Mouse (Mus musculus) cerebral cortex, adult 2 months (tissue): ENCODE results near the gene Mapk8ip1.

Experiments used
- WGBS: fragments of 180-500 bp; shearing (Covaris S2); methylation state at CpG from one replicate; pipeline ENCODE4 v1.1.7; 2018; 5-methylcytosine and 5-hydroxymethylcytosine counted together

Mapk8ip1 gene

DNA sequence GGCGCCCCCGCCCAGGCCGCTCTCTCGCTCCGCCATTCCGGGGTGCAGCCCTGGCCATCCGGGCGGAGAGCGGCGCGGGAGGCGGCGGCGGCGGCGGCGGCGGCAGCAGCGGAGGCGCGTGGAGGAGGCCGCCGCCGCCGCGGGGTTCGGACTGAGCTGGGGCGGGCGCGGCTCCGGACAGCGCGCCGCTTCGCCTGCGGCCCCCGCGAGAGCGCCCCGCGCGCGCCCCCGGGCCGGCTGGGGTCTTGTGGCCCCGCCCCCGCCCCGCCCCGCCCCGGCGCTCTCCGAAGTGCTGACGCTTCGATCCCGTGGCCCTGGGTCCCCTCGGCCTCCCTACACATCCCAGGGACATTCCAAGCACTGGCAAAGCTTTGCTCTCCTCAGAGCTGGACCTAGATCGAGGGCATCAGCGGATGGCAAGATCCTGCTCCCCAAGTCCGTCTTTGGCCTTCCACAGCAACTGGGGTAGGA is at the start of gene Mapk8ip1:
Gene Mapk8ip1, minus strand, starts transcription at position 173 of the 471 bp plus-strand sequence.
- 3% methylated on average over 59 of the region's 59 CpGs for WGBS

GRCm38 (mm10) chr2:92447121-92447740 is 46.2 kb upstream of the Mapk8ip1 start:
- 70% methylated on average over 7 of the region's 7 CpGs for WGBS

GRCm38 (mm10) chr2:92446656-92447055 is 45.6 kb upstream of the Mapk8ip1 start:
- 48% methylated on average over 8 of the region's 8 CpGs for WGBS

DNA sequence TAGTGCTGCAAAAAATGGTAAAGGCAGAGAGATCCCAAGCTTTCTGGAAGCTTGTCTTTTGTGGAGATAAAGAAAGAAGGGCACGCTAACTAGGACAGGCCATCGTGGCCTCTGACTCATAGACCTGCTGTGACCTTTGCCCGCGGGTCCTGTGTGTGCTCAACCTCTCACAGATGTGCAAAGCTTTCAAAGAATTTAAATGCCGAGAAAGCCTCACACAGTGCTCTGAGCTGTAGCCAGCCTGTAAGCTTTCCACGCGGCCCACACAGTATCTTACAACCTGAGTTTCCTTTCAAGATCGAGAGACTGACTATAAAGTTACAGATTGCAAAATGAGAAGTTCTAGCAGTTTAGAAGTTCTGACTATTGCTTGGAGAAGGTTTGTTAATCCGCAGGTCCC is 44.8 kb upstream of the Mapk8ip1 start:
- WGBS = 48% methylated on average over 9 of the region's 9 CpGs

GRCm38 (mm10) chr2:92444376-92444775 is 43.3 kb upstream of the Mapk8ip1 start:
- WGBS = 51% methylated on average over 4 of the region's 4 CpGs

GRCm38 (mm10) chr2:92443313-92443712 is 42.2 kb upstream of the Mapk8ip1 start:
- 85% methylated on average over 4 of the region's 4 CpGs for WGBS

- WGBS = 41% methylated on average over 12 of the region's 12 CpGs
These were observed 41.4 kb upstream of the Mapk8ip1 start for GRCm38 (mm10) chr2:92442419-92443001.

DNA sequence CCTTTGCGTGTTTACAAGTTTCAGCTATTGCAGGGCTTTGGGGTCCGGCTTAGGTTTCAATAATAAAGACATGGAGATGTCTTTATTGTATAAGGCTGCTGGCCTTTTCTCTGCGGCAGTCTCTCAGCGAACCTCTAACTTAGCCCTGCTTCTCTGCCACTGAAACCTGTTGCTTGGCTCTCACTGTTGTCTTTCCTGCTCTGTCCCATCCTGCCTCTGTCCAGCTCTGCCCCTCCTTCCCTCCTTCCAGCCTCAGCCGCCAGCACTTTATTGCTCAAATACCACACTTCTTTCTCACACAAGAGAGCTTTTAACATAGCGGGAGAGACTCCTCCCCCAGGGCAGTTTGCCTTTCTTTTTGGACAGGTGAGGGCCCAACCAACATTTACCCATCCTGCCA is 39.4 kb upstream of the Mapk8ip1 start:
- 77% methylated on average over 6 of the region's 6 CpGs for WGBS

GRCm38 (mm10) chr2:92438567-92438966 is 37.5 kb upstream of the Mapk8ip1 start:
- 44% methylated on average over 3 of the region's 3 CpGs for WGBS

DNA sequence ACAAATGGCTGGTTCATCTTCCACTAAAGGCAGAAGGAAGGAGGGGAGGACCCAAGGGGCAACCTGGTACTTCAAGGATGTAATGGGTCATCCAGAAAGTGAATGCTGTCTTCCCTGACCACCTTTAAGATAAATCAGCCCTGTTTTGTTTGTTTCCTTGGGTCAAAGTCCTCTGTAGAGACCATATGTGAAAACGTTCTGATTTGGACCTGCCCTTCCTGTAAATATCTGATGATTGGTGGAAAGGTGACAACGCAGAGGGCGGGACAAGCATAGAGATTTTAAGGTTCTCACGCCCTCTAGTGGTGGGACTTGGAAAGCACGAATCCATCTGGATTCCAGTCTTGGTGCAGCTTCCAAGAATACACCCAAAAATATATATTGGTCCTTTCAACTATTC is 36.8 kb upstream of the Mapk8ip1 start:
- WGBS = 1% methylated on average over 5 of the region's 5 CpGs

DNA sequence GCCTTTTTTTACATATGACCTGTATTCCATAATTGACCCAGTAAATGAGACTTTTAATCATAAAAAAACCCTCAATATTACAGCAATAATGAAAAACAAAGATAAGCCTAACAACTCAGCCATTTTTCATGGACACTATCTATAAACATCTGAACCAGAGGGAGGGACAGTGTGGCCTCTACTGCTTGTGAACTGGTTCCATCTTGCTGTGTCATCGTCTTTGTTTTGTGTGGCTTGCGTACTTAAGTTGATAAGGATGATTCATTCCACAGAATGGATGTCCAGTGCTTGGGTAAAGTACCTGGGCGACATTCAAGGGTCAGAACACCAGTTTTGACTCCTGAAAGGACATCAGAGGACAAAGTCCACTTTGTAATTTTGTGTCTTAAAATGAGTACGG is 36.3 kb upstream of the Mapk8ip1 start:
- WGBS = 62% methylated on average over 4 of the region's 4 CpGs

DNA sequence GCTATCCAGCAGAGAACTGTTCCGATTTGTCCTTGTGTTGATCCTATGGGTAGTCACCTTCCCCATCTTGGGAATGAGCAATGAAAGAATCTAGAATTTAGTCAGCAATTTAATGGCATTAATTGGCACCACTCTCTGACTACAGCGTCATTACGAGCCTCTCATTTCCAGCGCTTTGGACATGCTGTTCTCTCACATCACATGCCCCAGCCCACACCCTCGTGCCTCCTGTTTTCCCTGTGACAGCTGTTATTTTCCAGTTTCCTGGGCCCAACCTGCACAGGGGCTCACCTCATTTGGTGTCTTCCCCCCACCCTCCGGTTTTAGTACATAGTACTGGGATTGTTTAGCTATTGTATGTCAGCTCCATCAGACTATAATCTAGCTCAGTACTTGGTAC is 34.0 kb upstream of the Mapk8ip1 start:
- WGBS = 26% methylated on average over 6 of the region's 6 CpGs

DNA sequence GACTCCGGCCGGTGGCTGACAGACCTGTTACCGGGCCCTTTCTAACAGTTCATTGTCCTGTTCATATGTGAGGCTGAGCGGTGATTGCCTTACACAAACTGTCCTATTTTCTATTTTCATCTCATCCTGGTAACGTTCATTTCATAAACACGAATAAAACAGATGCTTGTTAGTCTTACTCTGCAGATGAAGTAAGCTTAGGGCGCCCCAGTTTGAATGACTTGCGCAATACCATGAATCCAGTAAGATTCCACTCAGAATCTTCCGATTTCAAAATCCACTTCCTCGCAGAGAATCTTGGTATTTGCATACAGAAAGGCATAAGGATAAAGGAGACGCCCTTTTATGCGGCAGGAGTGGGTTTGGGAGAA is 33.3 kb upstream of the Mapk8ip1 start:
- WGBS = 1% methylated on average over 12 of the region's 12 CpGs

- WGBS = under 1% methylated on average over 76 of the region's 76 CpGs
These were observed 32.7 kb upstream of the Mapk8ip1 start, which contains the start of gene Cry2 for GRCm38 (mm10) chr2:92433578-92434374. Gene Cry2 (minus strand): TSS chr2:92434043.

- 14% methylated on average over 17 of the region's 17 CpGs for WGBS
These were observed 31.5 kb upstream of the Mapk8ip1 start for GRCm38 (mm10) chr2:92432299-92433295.

DNA sequence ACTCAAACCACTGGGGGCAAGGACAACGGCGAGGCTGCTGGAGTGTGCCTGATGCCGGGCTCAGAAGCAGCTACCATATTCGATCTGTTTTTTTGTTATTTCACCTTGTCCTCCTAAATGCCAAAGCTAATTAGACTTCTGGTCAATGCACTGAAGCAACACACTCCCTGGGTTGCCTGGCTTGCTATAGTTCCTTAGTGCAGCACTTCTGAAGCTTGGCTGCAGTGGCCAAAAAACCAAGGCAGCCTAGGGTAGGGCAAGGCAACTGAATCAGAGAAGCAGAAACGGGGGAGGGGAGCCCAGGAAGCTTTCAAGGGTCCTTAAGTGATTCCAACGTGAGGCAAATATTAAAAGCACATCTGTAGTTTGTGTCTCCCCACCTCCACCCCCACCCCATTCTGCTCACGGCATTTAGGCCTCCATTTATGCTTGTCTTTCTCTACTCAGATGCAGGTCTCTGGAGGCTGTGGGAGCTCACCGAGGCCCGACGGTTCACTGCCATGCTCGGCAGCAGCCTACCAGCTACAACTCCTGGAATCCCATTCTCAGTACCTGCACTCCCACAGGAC is 30.6 kb upstream of the Mapk8ip1 start:
- 15% methylated on average over 11 of the region's 11 CpGs for WGBS

DNA sequence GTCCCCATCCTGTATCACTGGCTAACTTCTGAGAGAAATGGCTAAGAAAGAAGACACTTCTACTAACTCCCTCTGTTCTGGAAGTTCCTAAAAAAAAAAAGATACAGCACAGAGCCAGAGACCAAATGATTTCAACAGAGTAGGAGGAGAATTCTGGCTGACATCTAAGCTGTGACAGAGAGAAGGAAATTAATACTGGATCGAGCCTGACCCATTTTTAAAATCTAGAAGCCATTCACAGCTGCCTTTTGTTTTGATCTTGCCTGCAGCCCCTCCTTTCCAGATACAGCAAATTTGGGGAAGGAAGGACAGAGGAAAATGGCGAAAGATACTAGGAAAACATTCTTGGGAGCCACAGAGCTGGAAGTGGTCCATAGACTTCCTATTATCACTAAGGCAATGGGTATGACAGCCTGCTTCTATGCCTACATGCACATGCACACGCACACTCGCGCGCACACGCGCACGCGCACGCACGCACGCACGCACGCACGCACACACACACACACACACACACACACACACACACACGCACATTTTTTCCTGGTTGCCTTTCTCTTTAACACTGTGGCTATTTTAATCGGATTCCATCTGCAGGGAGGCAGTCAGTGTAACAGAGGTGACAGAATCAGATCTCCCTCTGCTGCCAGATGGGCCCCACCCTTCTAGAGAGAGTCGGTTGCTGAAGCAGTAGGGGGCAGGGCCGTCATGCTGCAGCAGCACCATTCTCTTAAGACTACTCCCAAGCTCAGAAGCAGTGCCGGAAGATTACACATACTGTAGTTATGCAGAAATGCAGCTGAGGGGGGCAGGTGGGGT is 29.9 kb upstream of the Mapk8ip1 start:
- WGBS = 25% methylated on average over 21 of the region's 21 CpGs

- WGBS = 37% methylated on average over 2 of the region's 2 CpGs
These were observed 29.0 kb upstream of the Mapk8ip1 start for GRCm38 (mm10) chr2:92430089-92430488.

DNA sequence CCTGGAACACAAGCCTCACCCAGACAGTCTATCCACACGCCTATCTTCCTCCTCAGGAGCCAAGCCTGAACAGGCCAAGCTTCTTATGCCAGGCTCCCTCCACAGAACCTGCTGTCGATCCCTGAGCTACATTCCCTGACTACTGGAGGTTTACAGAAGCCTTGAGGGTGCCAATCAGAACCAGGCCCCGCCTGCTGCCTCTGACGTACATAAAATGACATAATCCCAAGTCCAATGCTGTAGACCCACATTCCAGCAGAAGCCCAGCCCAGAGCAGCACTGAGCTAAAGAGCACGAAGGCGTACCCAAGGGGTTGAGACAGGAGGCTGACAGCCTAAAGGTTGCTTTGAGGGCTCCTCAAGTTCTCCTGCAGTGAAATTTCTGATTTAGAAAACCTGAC is 26.8 kb upstream of the Mapk8ip1 start:
- WGBS = 21% methylated on average over 6 of the region's 6 CpGs

DNA sequence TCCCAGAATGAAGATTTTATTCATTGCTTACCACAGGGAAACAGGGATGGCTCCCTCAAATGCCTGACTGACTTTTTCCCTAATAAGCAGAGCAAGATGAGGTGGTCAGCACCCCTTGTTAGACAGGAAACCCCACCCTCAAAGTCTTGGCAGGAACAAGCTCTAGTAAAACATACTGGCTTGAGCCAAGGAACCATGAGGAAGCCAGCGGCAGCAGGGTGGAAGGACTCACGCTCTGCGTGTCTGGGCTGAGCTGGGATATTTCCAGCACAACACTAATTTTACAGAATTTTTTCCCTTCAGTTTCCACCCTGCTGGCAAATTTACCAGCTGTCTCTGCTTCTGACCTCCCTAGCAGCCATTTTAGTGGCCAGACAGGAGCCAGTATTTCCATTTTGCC is 25.4 kb upstream of the Mapk8ip1 start:
- WGBS = 16% methylated on average over 3 of the region's 3 CpGs
